Mouse (Mus musculus) stomach, embryonic 15.5 days (tissue): ENCODE results near the gene Tap2. TPM values are rescaled to one million over a fixed set of nuclear protein-coding genes. Genes with fewer than 3 reads are reported as not detected.
"Not testable (repeated sequence)": the region's sequence is repeated elsewhere in the genome, so short reads cannot be mapped to it uniquely, and the experiment has no call there.

Experiments used
- ATAC-seq: fragments of 200-750 bp; cut with Nextera tagmentation; 2 replicates; pipeline ENCODE4 v1.8.0; 2017; ENCODE audit warnings: low read depth, moderate number of reproducible peaks, moderate TSS enrichment; ENCODE audit not compliant: insufficient read depth, low FRiP score
- H3K27ac ChIP-seq: fragments of 300-500 bp; sonication (generic); 2 replicates; pipeline ENCODE4 v1.5.1; 2015; ENCODE audit warnings: mild to moderate bottlenecking, inconsistent platforms
- H3K27me3 ChIP-seq: fragments of 300-500 bp; sonication (generic); replicated peaks from 2 replicates; pipeline ENCODE4 v1.6.1; 2015; ENCODE audit warnings: inconsistent platforms
- H3K36me3 ChIP-seq: fragments of 300-500 bp; sonication (generic); 2 replicates; pipeline ENCODE4 v1.6.1; 2015; ENCODE audit warnings: inconsistent platforms
- H3K4me1 ChIP-seq: fragments of 300-500 bp; sonication (generic); 2 replicates; pipeline ENCODE4 v1.6.1; 2015; ENCODE audit warnings: inconsistent platforms
- H3K4me2 ChIP-seq: fragments of 300-500 bp; sonication (generic); 2 replicates; pipeline ENCODE4 v1.6.1; 2015; ENCODE audit warnings: mild to moderate bottlenecking, inconsistent platforms
- H3K4me3 ChIP-seq: fragments of 300-500 bp; sonication (generic); replicated peaks from 2 replicates; pipeline ENCODE4 v1.5.1; 2015; ENCODE audit warnings: inconsistent platforms
- H3K9ac ChIP-seq: fragments of 300-500 bp; sonication (generic); 2 replicates; pipeline ENCODE4 v1.6.1; 2015; ENCODE audit warnings: inconsistent platforms
- H3K9me3 ChIP-seq: fragments of 300-500 bp; sonication (generic); 2 replicates; pipeline ENCODE4 v1.6.1; 2016; ENCODE audit warnings: inconsistent platforms
- WGBS: fragments of 180-500 bp; shearing (Covaris S2); methylation state at CpG from one replicate; pipeline ENCODE4 v1.1.7; 2015; 5-methylcytosine and 5-hydroxymethylcytosine counted together
- polyA plus RNA-seq: library from polyadenylated mRNA; unstranded; fragments of >200 nt; fragmentation: Nextera tagmentation; extraction: Ambion mirVana; gene quantifications from 2 replicates; pipeline ENCODE4 v1.2.1, GENCODE M21; 2015

The Tap2 gene
- polyA plus RNA-seq, 1 experiment from 2014 or later = 7.0 TPM

DNA sequence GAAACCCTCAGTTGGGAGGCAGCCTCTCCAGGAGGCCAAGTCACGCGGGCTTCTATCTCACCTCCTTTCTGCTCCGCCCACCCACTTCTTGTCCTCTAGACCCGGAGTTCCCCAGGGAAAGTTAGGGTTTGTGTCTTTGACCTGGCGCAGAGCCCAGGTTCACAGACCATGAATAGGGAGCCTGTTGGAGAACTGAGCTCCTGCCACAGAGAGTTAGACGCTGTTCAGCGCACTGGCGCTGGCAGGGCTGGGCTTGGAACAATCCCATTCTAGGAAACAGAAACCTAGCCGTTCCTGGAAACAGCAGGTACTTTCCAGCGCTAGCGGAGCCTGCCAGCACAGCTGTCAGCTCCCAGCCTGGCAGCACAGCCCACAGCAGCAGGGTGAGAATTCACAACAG, 15.3 kb downstream of the Tap2 start:
- Histone ChIP-seq H3K27me3 (peaks cover 14% of the 10 kb centered on the region; the same call in 1 of the 2 replicates), H3K9me3 (no peaks in the 10 kb centered on the region), H3K4me2 (no peak overlapping the region), H3K4me1 (no peaks in the 10 kb centered on the region), H3K4me3 (no peak overlapping the region), H3K36me3 (no peaks in the 10 kb centered on the region), H3K9ac (no peak overlapping the region), H3K27ac (no peak overlapping the region)
- ATAC-seq = no peak; the same call in 1 of the 2 replicates
- 85% methylated on average over 11 of the region's 11 CpGs for WGBS

- 90% methylated on average over 9 of the region's 11 CpGs for WGBS
These were observed 15.8 kb downstream of the Tap2 start for GRCm38 (mm10) chr17:34219096-34219495.

GRCm38 (mm10) chr17:34219801-34220200, 16.5 kb downstream of the Tap2 start:
- not testable (repeated sequence) for H3K27ac ChIP-seq, H3K36me3 ChIP-seq, ATAC-seq, H3K27me3 ChIP-seq, H3K9ac ChIP-seq, H3K4me2 ChIP-seq, H3K4me3 ChIP-seq, H3K9me3 ChIP-seq, H3K4me1 ChIP-seq
- WGBS = 94% methylated on average over 4 of the region's 7 CpGs

More at GRCm38 (mm10) chr17:34219096-34219495, 15.8 kb downstream of the Tap2 start:
- not testable (repeated sequence) for H3K9me3 ChIP-seq, H3K4me3 ChIP-seq, ATAC-seq, H3K4me1 ChIP-seq, H3K27me3 ChIP-seq, H3K27ac ChIP-seq, H3K9ac ChIP-seq, H3K4me2 ChIP-seq, H3K36me3 ChIP-seq

GRCm38 (mm10) chr17:34220401-34220800, 17.1 kb downstream of the Tap2 start:
- H3K9ac ChIP-seq = not testable (repeated sequence)
- WGBS = 98% methylated on average over 6 of the region's 16 CpGs

GRCm38 (mm10) chr17:34224816-34225215, 21.5 kb downstream of the Tap2 start:
- Histone ChIP-seq H3K27ac (no peak overlapping the region), H3K27me3 (no peaks in the 10 kb centered on the region), H3K36me3 (no peaks in the 10 kb centered on the region), H3K4me3 (no peak overlapping the region), H3K4me2 (no peak overlapping the region), H3K4me1 (no peaks in the 10 kb centered on the region), H3K9me3 (no peaks in the 10 kb centered on the region), H3K9ac (no peak overlapping the region)
- ATAC-seq = no peak
- WGBS = 89% methylated on average over 3 of the region's 3 CpGs

More at GRCm38 (mm10) chr17:34220401-34220800, 17.1 kb downstream of the Tap2 start:
- not testable (repeated sequence) for H3K4me3 ChIP-seq, H3K27me3 ChIP-seq, ATAC-seq, H3K4me2 ChIP-seq, H3K36me3 ChIP-seq, H3K4me1 ChIP-seq, H3K9me3 ChIP-seq, H3K27ac ChIP-seq

DNA sequence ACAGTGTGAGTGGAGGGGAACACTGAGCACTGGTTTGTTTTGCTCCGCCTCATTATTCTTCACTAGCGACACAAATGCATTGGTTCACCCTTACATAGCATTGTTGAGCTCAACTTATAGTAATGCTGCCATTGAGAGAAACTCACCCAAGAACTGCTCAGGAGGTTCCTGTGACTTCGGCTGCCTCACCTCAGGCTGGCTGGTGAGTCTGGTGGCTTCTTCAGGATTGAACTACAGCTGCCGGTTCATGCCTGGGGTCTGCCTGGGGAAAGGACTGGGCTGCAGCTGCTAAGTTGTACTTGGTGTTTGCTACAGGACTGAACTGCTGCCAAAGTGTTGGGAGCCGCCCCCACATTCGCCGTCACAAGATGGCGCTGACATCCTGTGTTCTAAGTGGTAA, 22.1 kb downstream of the Tap2 start:
- no peak overlapping the region for H3K27ac ChIP-seq
- no peak overlapping the region for H3K4me2 ChIP-seq
- no peaks in the 10 kb centered on the region for H3K27me3 ChIP-seq
- H3K4me3 ChIP-seq = no peak overlapping the region
- H3K36me3 ChIP-seq = no peaks in the 10 kb centered on the region
- H3K4me1 ChIP-seq = no peaks in the 10 kb centered on the region
- H3K9ac ChIP-seq = no peak overlapping the region
- 95% methylated on average over 8 of the region's 8 CpGs for WGBS
- ATAC-seq = no peak
- H3K9me3 ChIP-seq = no peaks in the 10 kb centered on the region

DNA sequence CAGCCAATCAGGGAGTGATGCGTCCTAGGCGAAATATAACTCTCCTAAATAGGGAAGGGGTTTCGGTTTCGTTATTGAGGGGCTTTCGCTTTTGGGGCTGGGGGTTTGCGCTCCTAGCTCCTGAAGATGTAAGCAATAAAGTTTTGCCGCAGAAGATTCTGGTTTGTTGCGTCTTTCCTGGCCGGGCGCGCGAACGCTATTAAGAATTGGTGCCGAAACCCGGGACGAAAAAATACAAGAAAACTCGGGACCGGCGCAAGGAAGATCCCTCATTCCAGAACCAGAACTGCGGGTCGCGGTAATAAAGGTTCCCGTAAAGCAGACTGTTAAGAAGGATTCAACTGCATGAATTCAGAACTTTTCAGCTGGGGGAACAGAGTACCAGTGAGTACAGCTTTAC, 22.6 kb downstream of the Tap2 start:
- H3K9ac ChIP-seq, H3K4me1 ChIP-seq, H3K4me3 ChIP-seq, H3K4me2 ChIP-seq, H3K27ac ChIP-seq, H3K9me3 ChIP-seq, ATAC-seq, H3K36me3 ChIP-seq, H3K27me3 ChIP-seq: not testable (repeated sequence)
- 94% methylated on average over 16 of the region's 23 CpGs for WGBS

DNA sequence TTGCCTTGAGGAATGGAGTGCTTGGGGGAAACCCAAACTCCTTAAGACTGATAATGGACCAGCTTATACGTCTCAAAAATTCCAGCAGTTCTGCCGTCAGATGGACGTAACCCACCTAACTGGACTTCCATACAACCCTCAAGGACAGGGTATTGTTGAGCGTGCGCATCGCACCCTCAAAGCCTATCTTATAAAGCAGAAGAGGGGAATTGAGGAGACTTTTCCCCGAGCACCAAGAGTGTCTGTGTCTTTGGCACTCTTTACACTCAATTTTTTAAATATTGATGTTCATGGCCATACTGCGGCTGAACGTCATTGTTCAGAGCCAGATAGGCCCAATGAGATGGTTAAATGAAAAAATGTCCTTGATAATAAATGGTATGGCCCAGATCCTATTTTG, 27.6 kb downstream of the Tap2 start:
- WGBS = 94% methylated on average over 9 of the region's 9 CpGs
- H3K4me1 ChIP-seq, H3K27me3 ChIP-seq: not testable (repeated sequence)

GRCm38 (mm10) chr17:34232021-34232420, 28.7 kb downstream of the Tap2 start:
- not testable (repeated sequence) for H3K4me3 ChIP-seq, ATAC-seq, H3K27me3 ChIP-seq, H3K27ac ChIP-seq, H3K4me1 ChIP-seq, H3K4me2 ChIP-seq, H3K9ac ChIP-seq, H3K36me3 ChIP-seq, H3K9me3 ChIP-seq
- 90% methylated on average over 7 of the region's 7 CpGs for WGBS

More for the DNA sequence above, 27.6 kb downstream of the Tap2 start:
- ATAC-seq, H3K36me3 ChIP-seq, H3K9ac ChIP-seq, H3K4me2 ChIP-seq, H3K4me3 ChIP-seq, H3K27ac ChIP-seq, H3K9me3 ChIP-seq: not testable (repeated sequence)

GRCm38 (mm10) chr17:34234926-34235325, 31.6 kb downstream of the Tap2 start:
- no peak overlapping the region for H3K4me3 ChIP-seq
- 42% methylated on average over 9 of the region's 9 CpGs for WGBS
- ATAC-seq = 0 out of 2 replicates have a peak, but pooled peaks have one; percentile 14

DNA sequence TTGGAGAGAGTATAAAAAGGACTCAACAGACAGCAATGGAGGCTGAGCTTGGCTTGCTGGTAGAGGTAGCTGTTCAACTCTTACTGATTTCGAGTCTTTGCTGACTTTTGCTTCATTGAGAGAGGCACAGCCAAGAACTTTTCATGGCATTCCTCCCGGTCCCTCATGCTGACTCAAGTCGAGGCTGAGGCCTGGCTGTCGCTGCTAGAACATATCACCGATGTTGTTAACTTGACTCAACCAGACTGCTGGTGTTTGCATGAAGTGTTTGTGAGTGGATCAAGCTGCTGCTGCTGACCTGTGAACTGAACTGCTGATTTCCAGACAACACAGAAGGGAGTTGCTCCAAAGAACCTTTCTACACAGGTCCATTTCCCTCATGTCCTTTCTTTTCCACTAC, 33.4 kb downstream of the Tap2 start:
- Histone ChIP-seq H3K27me3 (no peaks in the 10 kb centered on the region), H3K4me1 (no peaks in the 10 kb centered on the region), H3K9ac (no peak overlapping the region), H3K4me2 (no peak overlapping the region), H3K9me3 (no peaks in the 10 kb centered on the region), H3K27ac (no peak overlapping the region), H3K36me3 (no peaks in the 10 kb centered on the region), H3K4me3 (no peak overlapping the region)
- no peak for ATAC-seq
- 72% methylated on average over 5 of the region's 5 CpGs for WGBS

More at GRCm38 (mm10) chr17:34234926-34235325, 31.6 kb downstream of the Tap2 start:
- H3K27ac ChIP-seq = no peak overlapping the region
- no peaks in the 10 kb centered on the region for H3K9me3 ChIP-seq
- H3K4me1 ChIP-seq = no peaks in the 10 kb centered on the region
- H3K4me2 ChIP-seq = no peak overlapping the region
- no peaks in the 10 kb centered on the region for H3K36me3 ChIP-seq
- no peak overlapping the region for H3K9ac ChIP-seq
- no peaks in the 10 kb centered on the region for H3K27me3 ChIP-seq

DNA sequence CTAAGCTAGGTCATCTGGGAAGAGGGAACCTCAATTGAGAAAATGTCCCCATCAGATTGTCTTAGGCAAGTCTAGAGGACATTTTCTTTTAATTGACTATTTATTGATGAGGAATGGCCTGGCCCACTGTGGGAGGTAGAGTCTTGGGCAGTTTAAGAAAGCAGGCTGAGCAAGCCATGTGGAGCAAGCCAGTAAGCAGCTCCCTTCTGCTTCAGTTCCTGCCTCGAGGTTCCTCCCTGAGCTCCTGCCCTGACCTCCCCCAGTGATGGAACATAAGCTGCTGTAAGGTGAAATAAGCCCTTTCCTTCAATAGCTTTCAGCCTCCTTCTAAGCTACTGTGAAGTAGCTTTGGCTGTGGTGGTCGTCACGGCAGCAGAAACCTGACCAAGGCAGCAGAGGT, 34.4 kb downstream of the Tap2 start:
- no peak overlapping the region for H3K9ac ChIP-seq

DNA sequence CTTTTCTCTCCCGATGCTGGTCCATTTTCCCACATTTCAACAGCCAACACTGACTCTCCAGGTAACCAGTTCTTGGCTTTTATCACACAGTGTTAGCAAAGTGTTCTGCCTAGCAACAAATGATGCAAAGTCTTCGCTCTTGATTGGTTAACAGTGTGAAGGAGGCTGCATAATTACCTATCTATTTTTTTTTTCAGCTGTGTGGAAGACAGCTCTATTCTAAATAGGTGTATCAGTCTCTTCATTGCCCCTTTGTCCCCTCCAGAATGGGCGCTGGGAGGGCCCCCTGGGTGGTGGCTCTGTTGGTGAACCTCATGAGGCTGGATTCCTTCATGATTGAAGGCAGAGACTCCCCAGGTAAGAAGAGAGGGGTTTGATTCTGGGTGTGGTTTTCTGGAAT, 35.4 kb downstream of the Tap2 start, which contains the start of gene H2-Ob:
H2-Ob (plus strand) TSS at position 198 of the 400 bp plus-strand sequence.
- no peak within 1 kb of the TSS; the same call in 1 of the 2 replicates for H3K27ac ChIP-seq
- H3K9me3 ChIP-seq = no peaks in the 10 kb centered on the region
- no peak within 1 kb of the TSS for H3K4me2 ChIP-seq
- no peak for ATAC-seq
- no peaks in the 10 kb centered on the region for H3K36me3 ChIP-seq
- H3K4me1 ChIP-seq = no peaks in the 10 kb centered on the region
- 63% methylated on average over 3 of the region's 3 CpGs for WGBS
- H3K4me3 ChIP-seq = no peak within 1 kb of the TSS
- H3K9ac ChIP-seq = no peak within 1 kb of the TSS
- H3K27me3 ChIP-seq = no peaks in the 10 kb centered on the region

More for the DNA sequence above, 34.4 kb downstream of the Tap2 start:
- Histone ChIP-seq H3K4me2 (no peak overlapping the region), H3K4me3 (no peak overlapping the region), H3K27ac (no peak overlapping the region), H3K4me1 (no peaks in the 10 kb centered on the region), H3K9me3 (no peaks in the 10 kb centered on the region), H3K27me3 (no peaks in the 10 kb centered on the region), H3K36me3 (no peaks in the 10 kb centered on the region)
- no peak for ATAC-seq
- WGBS = 73% methylated on average over 3 of the region's 3 CpGs
